ENCODE assay signal across 8 mouse cellular contexts in the genomic region with DNA sequence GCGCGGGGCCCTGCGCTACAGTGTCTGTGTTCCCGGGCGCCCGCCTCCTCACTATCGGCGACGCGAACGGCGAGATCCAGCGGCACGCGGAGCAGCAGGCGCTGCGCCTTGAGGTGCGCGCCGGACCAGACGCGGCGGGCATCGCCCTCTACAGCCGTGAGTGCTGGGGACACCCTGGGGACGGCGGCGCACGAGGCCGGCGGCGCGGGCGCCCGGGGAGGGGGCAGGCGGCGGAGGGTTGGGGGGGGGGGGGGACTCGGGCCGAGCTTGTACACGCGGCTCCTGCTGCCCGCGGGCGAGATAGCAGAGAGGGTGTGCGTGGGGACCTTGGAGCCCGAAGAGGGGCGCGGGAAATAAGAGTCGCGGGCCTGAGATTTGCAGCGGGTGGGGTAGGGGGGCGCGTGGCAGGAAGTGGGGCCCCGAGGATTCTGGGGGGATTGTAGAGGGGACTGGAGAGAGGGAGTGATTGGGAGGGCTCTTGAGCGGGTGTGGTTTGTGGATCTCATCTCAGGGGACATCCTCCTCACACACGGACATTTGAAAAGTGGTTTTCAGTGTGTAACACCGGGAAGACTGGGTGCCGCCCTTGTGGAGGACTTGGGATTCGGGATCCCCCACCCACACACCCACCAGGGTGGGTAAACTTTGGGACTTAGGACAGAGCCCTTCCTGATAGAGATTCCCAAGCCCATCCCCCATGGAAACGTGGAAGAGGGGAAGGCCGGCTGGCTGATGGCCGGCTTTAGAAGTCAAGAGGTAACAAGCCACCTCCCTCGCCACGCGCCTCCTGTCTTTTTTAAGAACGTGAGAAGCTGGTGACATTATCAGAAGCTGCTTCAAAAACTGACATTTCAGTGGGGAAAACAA. TPM values are rescaled to one million over a fixed set of nuclear protein-coding genes. Genes with fewer than 3 reads are reported as not detected.
DNase-seq lines count a peak whose midpoint lies in the region; TF ChIP-seq lines count a peak whose summit lies in the region.

No protein-coding gene starts in this region.

- no peaks in the 10 kb centered on the region for H3K27me3 ChIP-seq in myocyte (ENCODE audit: control insufficient read depth, insufficient read depth, insufficient read length)

- TF ChIP-seq POLR2A in myocyte (IDR thresholded peaks at IDR 0.05; ENCODE audit: insufficient read length, low read depth) = no peak

- H3K4me2 ChIP-seq in myocyte (ENCODE audit: low read depth) = peak overlapping the region; percentile 90

- peak overlapping the region; percentile 81 for H3K4me3 ChIP-seq in myocyte

- H3ac ChIP-seq in myocyte (ENCODE audit: control insufficient read depth, insufficient read length) = peak overlapping the region; percentile 80

- H3K79me2 ChIP-seq in myocyte (ENCODE audit: control insufficient read depth, insufficient read depth) = peaks cover 48% of the 10 kb centered on the region

- peak; percentile 61 for DNase-seq in 3T3-L1 (ENCODE audit: low read depth, low spot score)
- DNase-seq in adipocyte (ENCODE audit: low spot score) = peak; percentile 43
- DNase-seq in embryo, embryonic 9.5 days (ENCODE audit: extremely low spot score) = peak; percentile 73
- peak; percentile 69 to 74 for DNase-seq in heart, adult 18-20 months
- DNase-seq in kidney, adult 18-20 months = peak; percentile 70
- peak; percentile 79 for DNase-seq in liver
- peak; percentile 66 for DNase-seq in testis, postnatal 10 days (ENCODE audit: low spot score)

- peaks cover 4% of the 10 kb centered on the region for H3K36me3 ChIP-seq in myocyte (ENCODE audit: control insufficient read depth, insufficient read depth)

TF ChIP-seq in myocyte, 11 proteins besides CTCF, POLR2A, EP300 and RAD21:
- TF ChIP-seq CEBPB (IDR thresholded peaks at IDR 0.05; ENCODE audit: insufficient read depth, poor library complexity, severe bottlenecking) = no peak
- no peak for TF ChIP-seq MAX (IDR thresholded peaks at IDR 0.05; ENCODE audit: low read depth)
- no peak for TF ChIP-seq E2F4 (IDR thresholded peaks at IDR 0.05; ENCODE audit: insufficient read depth)
- no peak for TF ChIP-seq USF1 (IDR thresholded peaks at IDR 0.05; ENCODE audit: low read depth)
- TF ChIP-seq MYOD1 (IDR thresholded peaks at IDR 0.05; ENCODE audit: control insufficient read depth in 1 of 3, insufficient read length in 2 of 3, low read depth in 2 of 3) = no peak
- TF ChIP-seq SRF (IDR thresholded peaks at IDR 0.05; ENCODE audit: control insufficient read depth, insufficient read length, low read depth) = no peak
- no peak for TF ChIP-seq MYOG (IDR thresholded peaks at IDR 0.05; ENCODE audit: control insufficient read depth in 1 of 3, insufficient read depth in 1 of 3, insufficient read length in 2 of 3, low read depth in 2 of 3)
- TF ChIP-seq POLR2AphosphoS2 (IDR thresholded peaks at IDR 0.05; ENCODE audit: insufficient read length, low read depth) = no peak
- no peak for TF ChIP-seq TCF3 (IDR thresholded peaks at IDR 0.05; ENCODE audit: insufficient read length, low read depth)
- TF ChIP-seq REST (IDR thresholded peaks at IDR 0.05; ENCODE audit: insufficient read depth, insufficient read length) = no peak

RNA-seq across cellular contexts. Expression of gene Carm1, which starts 0.6 kb away (rescaled TPM):
- 10 to 100 TPM; 57.7 to 61.2 TPM for total RNA-seq in heart, adult 18-20 months (2021)
- polyA plus RNA-seq in myocyte (2012; fragmentation: generic; extraction: Trizol) = 48.1 TPM

RNA-seq across cellular contexts. Expression of gene AB124611, which starts 21.3 kb away (rescaled TPM):
- total RNA-seq in heart, adult 18-20 months (2021) = 1 to 10 TPM; 1.2 to 2.9 TPM
- 0.22 TPM for polyA plus RNA-seq in myocyte (2012; fragmentation: generic; extraction: Trizol)

RNA-seq across cellular contexts. Expression of gene Tmed1, which starts 37.3 kb away (rescaled TPM):
- 10 to 100 TPM; 45.3 to 50.9 TPM for total RNA-seq in heart, adult 18-20 months (2021)
- 47.3 TPM for polyA plus RNA-seq in myocyte (2012; fragmentation: generic; extraction: Trizol)

RNA-seq across cellular contexts. Expression of gene Timm29, which starts 45.2 kb away (rescaled TPM):
- 10 to 100 TPM; 62.0 to 62.2 TPM for total RNA-seq in heart, adult 18-20 months (2021)
- 26.3 TPM for polyA plus RNA-seq in myocyte (2012; fragmentation: generic; extraction: Trizol)

RNA-seq across cellular contexts. Expression of gene Yipf2, which starts 45.3 kb away (rescaled TPM):
- 1 to 10 TPM; 4.8 to 7.6 TPM for total RNA-seq in heart, adult 18-20 months (2021)
- 13.2 TPM for polyA plus RNA-seq in myocyte (2012; fragmentation: generic; extraction: Trizol)

Comparison
In these comparisons a context has a peak if more than half of its experiments do, and no peak if none do; other contexts are left out.
1. Peak in every context shown above with its lines: DNase-seq and H3K4me3 ChIP-seq.